Mouse (Mus musculus): ENCODE measurements around the gene Gnai2. TPM values are rescaled to one million over a fixed set of nuclear protein-coding genes. Genes with fewer than 3 reads are reported as not detected.
A peak's percentile ranks its signal among the peaks of the same experiment; 100 is the strongest.
"Not testable (repeated sequence)": the region's sequence is repeated elsewhere in the genome, so short reads cannot be mapped to it uniquely, and the experiment has no call there.

Gene Gnai2
- polyA plus RNA-seq, 2 experiments from 2014 or later = 176 to 181 TPM

DNA sequence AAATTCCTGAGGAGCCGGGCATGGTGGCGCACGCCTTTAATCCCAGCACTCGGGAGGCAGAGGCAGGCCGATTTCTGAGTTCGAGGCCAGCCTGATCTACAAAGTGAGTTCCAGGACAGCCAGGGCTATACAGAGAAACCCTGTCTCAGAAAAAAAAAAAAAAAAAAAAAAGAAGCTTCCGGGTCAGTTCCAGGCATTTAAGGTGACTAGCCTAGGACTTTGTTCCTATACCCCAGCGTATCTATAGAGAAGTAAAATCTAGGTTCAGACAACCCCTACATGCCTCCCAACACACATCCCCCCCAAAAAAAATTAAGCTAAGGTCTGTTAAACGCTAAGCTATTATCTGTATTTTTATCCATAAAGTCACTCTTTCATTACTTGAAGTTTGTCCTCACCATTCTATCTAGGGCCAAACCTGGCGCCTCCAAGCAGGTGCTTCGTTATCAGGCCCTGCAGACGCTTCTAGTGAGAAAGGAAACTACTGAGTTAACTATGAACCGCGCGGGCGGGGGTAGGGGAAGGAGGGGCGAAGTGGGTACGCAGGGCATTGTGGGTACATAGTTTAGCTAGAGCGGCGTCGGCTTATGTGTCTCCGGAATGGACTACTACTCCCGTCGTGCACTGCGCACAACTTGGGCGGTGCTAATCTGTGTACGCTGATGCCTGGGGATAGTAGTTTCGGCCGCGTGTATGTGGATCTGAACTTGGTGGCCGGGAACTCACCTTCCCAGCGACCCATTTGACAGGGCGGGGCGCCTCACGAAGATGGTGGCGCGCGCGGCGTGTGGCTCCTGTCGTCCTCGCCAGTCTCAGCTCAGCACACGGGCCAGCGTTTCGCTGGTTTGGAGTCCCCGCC is 48.0 kb downstream of the Gnai2 start, which contains the start of gene Ifrd2:
TSS of gene Ifrd2 (plus strand) at position 669 of the 859 bp plus-strand sequence.
- peak; percentile 99 for ATAC-seq

DNA sequence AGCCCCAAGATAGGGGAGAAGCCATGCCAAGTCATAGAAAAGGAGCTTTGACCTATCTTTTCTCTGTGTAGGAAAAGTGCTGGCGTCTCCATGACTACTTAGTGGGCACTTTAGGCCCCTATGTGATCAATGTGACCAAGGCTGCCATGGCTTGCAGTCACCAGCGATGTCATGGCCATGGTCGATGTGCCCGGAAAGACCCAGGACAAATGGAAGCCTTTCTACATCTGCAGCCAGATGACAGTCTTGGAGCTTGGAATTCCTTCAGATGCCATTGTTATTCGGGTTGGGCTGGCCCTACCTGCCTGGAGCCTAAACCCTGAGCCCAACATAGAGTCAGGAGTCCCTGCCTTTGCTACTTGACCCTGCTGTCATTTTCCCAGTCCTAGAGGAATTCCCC is 48.7 kb downstream of the Gnai2 start:
- no peak for ATAC-seq

DNA sequence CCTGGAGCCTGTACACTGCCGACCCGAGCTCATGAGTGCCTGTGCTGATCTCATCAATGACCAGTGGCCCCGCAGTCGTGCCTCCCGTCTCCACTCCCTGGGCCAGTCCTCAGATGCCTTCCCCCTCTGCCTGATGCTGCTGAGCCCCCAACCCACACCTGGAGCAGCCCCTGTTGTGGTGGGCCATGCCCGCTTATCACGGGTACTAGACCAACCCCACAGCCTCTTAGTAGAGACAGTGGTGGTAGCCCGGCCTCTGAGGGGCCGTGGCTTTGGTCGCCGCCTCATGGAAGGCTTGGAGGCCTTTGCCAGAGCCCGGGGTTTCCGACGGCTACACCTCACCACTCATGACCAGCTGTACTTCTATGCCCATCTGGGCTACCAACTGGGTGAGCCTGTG is 52.0 kb downstream of the Gnai2 start:
- no peak for ATAC-seq

DNA sequence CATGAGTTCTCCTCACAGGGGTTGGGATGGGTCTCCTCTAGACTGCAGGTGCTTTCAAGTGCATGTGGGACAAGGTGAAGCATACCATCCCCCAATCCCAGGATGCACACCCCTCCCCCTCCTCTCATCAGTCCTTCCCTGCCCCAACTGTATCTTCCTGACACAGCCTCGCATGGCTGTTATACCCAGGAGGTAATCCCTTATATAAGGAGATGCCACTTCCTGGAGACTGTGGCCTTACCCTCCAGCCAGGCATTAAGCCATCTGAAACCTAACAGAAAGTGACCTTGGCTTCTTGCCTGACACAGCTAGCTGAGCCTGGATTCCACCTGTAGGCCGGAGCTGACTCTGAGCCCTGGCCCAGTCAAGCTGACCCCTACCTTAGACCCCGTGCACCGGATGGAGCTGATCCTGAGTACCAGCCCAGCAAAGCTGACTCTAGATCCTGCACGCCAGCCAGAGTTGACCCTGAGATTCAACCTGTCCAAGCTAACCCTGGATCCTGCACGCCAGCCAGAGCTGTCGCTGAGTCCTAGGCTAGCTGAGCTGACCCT is 52.6 kb downstream of the Gnai2 start:
- ATAC-seq = no peak

DNA sequence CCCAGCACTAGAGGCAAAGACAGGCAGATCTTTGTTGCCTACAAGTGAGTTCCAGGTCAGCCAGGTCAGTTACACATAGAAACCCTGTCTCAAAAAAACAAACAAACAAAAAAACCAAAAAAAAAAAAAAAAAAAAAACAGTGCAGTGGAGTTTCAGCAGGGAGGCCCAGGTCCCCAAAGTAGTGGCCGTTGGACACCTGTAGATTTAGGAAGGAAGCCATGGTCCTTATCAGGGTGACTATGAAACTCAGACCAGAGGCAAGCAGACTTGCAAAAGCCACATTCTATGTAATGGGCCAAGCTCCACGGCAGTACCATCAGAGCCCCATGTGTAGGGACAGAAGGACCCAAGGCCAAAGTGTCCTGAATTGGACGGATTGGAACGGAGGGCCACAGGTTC is 53.6 kb downstream of the Gnai2 start:
- no peak for ATAC-seq

DNA sequence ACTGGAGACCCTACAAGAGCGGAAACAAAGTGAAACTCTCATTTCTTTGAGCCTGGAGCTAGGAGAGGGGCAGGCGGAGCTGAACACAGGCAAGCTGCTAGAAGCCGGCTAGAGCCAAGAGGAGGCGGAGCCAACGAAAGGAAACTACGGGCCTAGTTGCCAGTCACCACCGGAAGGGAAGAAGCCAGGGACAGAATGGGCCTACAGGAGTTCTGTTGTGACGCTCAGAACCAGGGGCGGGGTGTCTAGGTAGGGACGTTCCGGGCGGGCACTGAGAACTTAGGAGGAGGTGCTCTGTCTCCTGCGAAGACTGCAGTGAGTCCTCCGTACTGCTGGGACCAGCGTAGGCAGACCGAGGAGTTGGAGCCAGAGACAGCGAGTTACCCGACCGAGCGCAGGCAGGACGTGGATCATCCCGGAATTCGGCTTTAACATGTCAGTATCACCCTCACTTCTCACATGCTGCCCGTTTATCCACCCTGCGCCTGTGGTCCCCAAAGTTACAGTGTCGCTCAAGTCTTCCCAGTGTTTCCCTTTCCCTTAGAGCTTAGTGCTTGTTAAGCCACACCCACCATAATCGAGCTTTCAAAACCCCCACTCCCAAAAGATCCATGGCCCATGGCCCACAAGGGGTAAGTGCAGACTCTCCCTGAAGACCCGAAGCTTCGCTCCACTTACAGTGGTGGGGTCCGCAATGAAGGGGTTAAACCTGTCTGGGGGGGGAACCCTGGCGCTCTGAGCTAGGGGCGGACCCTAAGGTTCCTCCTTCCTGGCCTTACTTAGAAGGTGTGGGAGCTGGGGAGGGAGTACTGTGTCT is 54.5 kb downstream of the Gnai2 start, which contains the start of gene Hyal3:
TSS of gene Hyal3 (plus strand) at position 318 of the 817 bp plus-strand sequence.
- ATAC-seq = peak; percentile 94

DNA sequence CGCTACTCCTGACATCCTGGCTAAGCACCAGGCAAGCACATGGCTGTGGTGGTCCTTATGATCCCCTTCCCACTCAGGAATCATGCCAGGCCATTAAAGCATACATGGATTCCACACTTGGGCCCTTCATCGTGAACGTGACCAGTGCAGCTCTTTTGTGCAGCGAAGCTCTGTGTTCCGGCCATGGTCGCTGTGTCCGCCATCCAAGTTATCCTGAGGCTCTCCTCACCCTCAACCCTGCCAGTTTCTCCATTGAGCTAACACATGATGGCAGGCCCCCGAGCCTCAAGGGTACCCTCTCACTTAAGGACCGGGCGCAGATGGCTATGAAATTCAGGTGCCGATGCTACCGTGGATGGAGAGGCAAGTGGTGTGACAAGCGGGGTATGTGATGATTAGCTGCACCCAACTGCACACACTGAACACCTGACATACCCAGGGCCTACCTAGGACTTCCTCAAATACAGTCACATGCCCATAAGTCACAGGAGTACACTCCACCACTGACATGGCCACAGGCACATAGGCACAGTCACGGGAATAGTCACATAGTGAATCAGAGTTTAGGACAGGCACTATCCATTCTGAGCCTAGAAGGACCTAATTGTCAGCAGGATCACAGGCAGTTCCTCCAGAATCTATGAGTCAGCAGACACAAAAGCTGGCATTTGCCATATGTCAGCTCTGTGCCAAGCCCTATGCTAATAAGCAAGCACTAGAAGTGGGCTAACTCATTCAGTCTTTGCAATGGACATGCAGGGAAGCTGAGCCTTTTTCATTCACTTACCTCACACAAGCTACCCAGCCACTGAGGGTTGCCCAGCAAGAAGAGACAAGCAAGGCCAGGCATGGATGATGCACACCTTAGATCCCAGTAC is 55.9 kb downstream of the Gnai2 start:
- ATAC-seq = no peak

DNA sequence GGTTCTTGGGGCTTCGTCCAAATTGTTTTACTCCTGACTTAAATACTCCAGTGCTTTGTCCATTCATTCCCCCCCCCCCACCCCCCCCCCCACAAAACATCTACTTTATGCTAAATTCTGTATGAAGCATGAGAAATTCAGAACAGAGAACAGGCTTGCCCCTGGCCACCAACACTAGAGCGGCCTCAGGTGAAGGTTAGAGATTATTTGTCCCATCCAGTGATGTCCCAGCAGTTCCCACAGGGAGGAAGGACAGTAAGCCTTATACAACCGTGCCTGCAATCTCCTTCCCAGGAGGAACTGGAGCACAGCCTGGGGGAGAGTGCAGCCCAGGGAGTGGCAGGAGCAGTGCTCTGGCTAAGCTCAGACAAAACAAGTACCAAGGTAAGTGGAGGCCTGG is 56.6 kb downstream of the Gnai2 start, which contains the start of gene Naa80:
TSS of gene Naa80 (plus strand) at position 301 of the 400 bp plus-strand sequence.
- ATAC-seq = no peak

DNA sequence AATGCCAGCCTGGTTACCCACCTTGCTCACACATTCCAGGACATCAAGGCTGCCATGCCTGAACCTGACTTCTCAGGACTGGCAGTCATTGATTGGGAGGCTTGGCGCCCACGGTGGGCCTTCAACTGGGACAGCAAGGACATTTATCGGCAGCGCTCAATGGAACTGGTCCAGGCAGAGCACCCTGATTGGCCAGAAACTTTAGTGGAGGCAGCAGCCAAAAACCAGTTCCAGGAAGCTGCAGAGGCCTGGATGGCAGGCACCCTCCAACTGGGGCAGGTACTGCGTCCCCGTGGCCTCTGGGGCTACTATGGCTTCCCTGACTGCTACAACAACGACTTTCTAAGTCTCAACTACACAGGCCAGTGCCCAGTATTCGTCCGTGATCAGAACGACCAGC is 57.3 kb downstream of the Gnai2 start:
- no peak for ATAC-seq

DNA sequence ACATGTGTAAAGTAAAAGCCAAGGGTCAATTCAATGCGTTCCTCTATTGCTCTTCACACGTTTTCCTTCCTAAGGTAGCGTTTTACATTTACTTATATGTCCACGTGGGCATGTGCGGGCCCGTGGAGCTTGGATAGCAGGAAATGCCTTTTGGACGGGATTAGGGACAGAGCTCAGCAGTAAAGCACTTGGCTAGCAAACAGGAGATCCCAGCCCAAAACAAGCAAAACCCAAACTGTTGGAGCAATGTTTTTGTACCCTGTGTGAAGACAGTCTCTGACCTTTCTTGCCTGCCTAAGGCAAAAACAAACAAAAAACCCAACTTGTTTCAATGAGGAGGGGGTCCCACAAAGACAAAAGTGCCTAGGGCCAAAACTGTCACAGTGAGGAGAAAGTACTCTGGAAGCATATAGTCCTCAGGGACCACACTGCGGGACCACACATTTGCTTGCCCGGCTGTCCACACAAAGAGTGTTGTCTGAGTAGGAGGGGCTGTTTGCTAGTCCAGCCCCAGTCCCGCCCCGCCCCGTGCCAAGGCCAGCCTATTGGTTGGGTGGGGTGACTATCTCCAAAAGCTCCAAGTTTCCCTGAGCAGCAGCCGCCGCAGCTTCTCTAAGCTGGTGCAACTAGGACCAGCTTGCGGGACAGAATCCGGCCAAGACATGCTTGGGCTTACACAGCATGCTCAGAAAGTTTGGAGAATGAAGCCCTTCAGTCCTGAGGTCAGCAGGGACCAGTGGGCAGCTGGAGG is 58.6 kb downstream of the Gnai2 start, which contains the start of gene Hyal1:
TSS of gene Hyal1 (plus strand) at position 571 of the 751 bp plus-strand sequence.
- ATAC-seq = no peak

DNA sequence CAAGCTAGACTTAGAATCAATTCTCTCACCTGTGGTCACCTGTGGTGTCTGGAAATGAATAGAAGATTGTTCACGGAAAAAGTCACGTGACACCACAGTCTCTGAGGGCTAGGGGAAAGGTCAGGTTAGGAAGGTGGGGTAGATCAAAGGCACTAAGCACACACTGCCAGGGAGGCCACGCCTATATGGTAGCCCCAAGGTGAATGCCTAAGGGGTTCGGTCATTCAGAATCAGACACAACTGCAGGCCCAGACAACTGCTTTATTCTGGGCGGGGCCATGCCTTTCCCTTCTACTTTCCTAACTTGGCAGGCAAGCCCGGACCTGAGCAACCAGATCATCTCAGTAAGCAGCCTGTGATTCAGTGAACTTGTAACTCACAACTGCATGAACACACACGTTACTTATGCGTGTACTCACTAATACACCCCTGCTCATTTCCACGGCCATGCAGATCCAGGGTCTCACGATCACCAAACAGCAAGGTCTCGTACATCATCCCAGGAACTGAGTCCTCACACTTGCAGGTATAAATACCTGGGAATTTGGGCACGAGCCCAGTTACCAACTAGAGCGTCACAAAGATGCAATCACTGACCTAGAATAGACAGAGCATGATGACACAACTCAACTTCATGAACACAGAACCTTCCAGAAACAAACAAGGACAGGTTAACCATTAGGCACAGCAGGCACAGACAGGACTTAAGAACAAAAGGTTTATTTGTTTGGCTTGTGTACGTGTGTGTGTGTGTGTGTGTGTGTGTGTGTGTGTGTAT is 59.4 kb downstream of the Gnai2 start:
- no peak for ATAC-seq

DNA sequence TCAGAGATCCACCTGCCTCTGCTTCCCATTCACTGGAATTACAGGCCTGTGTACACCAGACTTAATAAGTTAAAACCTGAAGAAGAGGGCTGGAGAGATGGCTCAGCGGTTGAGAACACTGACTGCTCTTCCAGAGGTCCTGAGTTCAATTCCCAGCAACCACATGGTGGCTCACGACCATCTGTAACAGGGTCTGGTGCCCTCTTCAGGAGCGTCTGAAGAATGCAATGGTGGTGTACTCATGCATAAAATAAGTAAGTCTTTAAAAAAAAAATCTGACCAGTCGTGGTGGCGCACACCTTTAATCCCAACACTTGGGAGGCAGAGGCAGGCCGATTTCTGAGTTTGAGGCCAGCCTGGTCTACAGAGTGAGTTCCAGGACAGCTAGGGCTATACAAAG is 61.4 kb downstream of the Gnai2 start:
- ATAC-seq = not testable (repeated sequence)

DNA sequence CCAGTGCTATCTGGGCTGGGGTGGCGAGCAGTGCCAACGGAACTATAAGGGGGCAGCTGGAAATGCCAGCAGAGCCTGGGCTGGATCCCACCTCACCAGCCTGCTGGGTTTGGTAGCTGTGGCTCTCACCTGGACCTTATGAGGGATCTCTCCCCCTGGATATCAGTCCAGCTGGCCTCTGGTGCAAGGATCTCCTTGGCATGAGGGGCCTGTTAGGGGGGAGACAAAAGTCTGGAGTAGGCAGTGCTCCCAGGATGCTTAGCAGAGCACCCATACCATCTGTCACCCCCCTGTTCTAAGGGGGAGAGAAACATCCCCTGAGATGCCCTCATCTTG is 62.9 kb downstream of the Gnai2 start:
- ATAC-seq = no peak

DNA sequence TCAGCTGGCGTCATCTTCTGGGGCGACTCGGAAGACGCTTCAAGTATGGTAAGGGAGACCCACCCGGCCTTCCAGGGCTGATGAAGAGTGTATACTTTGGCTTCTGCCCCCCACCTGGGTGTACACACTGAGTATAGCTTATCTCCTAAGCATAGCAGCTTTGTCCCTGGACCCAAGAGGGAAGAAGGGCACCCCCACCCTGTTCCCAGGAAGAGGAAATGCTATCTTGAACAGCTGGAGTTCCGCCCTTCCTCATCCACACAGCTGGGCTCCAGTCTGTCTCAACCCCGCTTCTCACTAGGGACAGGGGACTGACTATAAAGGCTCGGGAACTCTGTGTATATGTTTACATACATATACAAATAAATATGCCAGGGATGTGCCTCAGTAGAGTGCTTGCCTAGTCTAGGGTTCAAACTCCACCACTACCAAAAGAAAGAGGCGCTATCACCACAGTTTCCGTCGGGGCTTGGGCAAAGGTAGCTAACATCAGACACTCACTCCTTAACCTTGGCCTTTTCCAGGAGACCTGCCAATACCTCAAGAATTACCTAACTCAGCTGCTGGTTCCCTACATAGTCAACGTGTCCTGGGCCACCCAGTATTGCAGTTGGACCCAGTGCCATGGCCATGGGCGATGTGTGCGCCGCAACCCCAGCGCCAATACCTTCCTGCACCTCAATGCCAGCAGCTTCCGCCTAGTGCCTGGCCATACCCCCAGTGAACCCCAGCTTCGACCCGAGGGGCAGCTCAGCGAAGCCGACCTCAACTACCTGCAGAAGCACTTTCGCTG is 63.4 kb downstream of the Gnai2 start:
- ATAC-seq = no peak

DNA sequence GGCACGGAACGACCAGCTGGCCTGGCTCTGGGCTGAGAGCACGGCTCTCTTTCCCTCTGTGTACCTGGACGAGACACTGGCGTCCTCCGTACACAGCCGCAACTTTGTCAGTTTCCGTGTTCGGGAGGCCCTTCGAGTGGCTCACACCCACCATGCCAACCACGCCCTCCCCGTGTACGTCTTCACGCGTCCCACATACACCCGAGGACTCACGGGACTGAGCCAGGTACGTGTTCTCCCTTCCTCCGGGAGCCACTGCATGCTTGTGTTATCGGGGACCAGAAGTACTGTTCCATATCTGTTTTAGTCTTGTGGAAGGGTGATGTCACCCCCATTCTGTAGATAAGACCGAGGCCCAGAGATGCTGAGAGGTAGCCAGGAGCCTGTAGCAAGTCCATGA is 64.3 kb downstream of the Gnai2 start:
- ATAC-seq = no peak

DNA sequence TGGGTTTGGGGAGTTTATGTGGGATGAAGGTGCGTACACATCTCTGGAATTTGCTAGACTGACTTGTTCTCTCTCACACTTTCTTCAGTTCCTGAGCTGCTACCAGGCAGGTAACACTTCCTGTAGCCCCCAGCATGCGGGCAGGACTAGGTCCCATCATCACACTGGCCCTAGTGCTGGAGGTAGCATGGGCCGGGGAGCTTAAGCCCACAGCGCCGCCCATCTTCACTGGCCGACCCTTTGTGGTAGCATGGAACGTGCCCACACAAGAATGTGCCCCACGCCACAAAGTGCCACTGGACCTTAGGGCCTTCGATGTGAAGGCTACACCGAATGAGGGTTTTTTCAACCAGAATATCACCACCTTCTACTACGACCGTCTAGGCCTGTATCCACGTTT is 65.2 kb downstream of the Gnai2 start:
- no peak for ATAC-seq

DNA sequence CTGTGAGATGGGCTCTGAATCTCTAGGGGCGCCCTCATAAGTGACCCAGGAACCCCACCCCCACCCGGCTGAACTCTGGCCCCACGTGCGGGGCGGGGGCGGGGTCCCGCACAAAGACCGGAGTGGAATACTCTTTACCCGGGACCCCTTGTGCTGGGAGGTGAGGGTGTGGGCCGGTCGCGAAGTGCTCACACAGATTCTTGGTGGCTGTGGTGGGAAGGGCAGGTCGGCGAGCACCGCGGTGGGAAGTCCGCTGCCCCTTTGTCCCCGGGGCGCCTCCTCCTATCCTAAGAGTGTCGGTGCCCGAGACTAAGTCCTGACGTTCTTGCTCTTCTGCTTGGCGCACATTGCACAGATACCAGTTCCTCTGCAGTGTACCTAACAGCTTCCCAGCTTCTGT is 65.9 kb downstream of the Gnai2 start:
- ATAC-seq = no peak

DNA sequence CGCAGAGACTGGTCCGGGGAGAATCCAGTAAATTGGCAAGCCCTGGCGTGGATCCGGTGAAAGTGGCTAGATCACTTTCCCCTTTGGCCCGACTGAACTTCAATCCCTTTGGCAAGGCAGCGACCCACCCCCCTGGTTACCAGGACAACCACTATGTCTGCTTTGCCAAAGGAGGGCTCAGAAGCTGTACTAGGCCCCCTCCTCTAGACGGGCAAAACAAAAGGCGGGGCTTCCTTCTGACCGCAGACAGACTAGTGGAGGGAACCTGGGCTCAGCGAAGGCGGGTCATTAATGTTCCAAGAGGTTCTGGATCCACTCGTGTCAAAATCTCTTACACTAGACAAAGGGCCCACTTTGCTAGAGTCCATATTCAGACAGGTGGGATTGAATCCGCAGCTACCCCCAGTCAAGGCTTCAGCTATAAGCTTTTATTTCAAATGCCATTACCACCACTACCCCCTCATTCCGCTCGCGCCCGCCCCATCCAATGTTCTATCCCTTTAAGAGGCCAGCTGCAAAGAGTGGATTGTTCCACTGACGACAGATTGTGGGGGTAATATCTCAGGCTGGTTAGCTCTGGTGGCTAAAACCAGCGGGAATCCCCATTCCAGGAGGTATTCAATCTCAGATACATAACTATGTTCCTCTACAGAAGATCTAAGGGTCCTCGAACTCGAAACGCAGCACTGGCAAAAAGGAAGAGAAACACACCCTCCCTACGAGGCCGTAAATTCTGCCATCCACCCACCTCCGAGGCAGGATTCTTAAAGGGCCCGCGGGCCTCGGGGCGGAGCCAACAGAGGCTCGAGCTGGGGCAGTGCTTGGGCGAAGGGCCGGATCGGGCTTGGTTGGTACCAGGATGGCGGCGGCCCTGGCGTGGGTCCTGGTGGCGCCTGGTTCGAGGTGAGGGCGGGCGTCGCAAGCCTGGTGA is 66.6 kb downstream of the Gnai2 start:
- peak; percentile 93 for ATAC-seq

All from activated CD4-positive, CD25-positive, alpha-beta regulatory T cell, adult 4 months (primary cell).